Mouse (Mus musculus) urinary bladder, adult 2 months (tissue): ENCODE data around the gene Ezh2. TPM values are rescaled to one million over a fixed set of nuclear protein-coding genes. Genes with fewer than 3 reads are reported as not detected.

Experiments
- DNase-seq: peaks from one replicate; pipeline ENCODE4 v3.0.0; 2022; ENCODE audit warnings: low spot score
- polyA plus RNA-seq: library from polyadenylated mRNA; depleted of rRNA; stranded (reverse); fragments of >200 nt; gene quantifications from 2 replicates; pipeline ENCODE4 v1.2.3, GENCODE M21; 2012; rRNA removed

Ezh2 gene
- polyA plus RNA-seq, 1 experiment: 31.8 TPM

DNA sequence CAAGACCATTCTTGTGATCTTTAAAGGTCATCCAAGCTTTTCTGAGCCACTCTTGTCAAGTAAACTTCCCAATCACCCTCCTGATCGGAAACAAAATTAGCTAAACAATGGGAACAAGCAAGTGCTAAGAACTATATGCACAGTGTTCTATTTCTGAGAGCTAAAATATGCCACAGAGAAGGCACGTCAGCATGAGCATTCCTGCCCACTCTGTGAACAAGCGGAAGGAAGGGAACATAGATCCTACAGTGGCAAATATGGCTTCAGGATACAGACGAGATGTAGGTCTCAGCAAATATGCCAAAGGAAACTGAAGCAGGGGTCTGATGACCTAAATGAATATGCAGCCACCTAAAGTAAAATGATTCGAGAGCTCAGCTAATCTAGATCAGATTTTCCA, 59.8 kb downstream of the Ezh2 start:
- no peak for DNase-seq

DNA sequence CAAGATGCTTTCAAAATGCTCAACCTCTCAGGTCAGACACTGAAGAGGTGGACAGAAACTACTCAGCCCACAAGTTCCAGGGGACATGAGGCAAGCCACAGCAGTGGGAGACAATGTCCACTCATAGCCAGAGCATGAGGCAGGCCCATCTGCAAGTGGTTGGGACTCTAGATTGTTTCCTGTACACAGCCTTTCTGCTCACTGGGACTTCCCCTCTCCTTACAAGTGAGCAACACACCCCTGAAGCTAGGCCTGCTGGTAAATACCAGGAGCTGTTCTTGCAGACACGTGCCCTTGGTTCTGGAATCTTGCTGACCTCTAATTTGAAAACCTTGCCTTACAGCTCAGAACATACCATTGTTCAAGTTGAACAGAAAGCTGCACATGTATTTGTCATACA, 62.6 kb downstream of the Ezh2 start:
- no peak for DNase-seq

DNA sequence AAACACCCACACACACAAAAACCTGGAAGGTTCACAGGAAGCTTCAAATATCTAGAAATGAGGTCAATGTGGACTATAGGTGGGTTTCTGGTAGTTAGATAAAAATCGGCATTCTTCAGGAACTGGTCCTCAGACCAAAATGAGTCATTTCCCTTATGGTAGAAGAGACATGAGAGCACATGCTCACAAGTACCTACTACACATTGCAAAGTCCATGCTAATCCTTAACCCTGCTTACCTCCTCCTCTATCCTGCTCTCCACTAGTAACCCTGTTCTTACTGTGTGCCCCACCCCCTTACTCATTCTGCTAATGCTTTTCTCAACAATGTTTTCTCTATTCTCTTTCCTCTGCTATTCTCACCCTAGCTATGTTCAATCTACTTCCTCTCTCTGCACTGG, 67.5 kb downstream of the Ezh2 start:
- no peak for DNase-seq

DNA sequence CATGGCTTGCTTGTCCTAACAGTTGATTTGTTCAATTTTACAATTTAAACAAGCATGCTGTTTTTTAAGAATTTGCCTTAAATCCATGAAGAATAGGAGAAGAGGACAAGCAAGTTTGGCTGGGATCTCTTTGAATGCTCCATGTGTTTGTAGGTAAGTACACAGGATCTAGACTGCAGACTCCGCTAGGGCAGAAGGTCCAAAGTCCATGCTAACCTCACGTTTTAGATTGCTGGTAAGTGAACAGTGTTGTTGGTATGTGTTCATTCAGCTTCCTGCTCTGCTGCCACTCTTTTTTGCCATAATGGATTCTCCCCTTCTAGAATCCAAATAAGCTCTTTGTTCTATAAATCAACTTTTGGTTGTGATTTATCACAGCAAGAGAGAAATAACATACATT, 68.0 kb downstream of the Ezh2 start:
- DNase-seq: no peak

DNA sequence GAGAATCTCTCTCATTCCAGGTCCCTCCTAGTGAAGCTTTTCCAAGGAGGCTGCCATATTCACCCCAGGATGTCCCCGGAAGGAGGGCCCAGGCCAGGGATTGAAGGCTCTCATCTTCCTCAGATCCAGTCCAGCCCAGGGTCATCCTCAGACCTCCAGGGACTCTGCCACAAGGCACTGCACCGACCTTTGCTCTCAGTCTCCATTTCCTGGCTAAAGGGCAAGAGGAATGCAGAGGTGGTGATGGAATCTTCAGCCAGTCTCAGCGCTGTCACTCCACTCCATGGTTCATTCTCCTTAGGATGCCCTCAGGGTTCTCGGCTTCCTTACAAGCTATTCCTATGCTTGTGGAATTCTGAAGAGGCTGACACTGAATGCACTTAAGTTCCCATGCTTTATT, 68.7 kb downstream of the Ezh2 start:
- no peak for DNase-seq

DNA sequence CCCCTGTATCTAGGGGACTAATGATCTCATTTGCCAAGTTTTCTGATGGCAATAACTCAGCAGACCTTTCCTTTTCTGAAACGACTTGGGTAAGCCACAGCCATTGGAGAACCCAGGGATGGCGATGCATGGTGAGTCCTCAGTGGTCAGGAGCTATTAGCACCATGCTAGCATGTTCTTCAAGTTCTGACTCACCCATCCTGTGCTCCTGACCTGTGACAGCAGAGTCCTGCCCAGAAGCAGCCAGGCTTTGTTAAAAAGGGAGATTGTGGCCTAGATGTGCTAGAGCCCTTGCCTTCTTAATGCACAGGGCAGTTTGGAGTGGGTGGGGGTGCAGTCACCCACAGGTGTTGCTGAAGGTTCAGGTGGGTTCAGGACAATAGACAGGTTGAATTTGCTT, 70.1 kb downstream of the Ezh2 start:
- no peak for DNase-seq

DNA sequence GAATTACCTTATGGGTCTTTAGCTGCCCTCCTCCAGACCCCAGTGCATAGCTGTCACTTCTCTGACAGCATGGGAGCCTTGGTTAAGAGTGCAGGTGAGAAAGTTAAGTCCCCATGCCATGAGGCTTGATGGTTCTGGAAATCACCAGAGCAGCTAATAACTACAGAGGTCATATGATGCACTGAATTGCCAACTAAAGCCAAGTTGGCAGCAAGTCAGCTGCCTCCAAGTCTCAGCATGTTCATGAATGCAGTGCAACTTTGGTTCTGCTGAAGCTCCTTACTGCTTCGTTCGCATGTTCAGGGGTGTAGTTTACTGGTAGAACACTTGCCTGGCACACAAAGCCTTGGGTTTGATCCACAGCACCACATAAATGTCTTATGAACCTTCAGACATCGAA, 72.7 kb downstream of the Ezh2 start:
- DNase-seq: no peak

DNA sequence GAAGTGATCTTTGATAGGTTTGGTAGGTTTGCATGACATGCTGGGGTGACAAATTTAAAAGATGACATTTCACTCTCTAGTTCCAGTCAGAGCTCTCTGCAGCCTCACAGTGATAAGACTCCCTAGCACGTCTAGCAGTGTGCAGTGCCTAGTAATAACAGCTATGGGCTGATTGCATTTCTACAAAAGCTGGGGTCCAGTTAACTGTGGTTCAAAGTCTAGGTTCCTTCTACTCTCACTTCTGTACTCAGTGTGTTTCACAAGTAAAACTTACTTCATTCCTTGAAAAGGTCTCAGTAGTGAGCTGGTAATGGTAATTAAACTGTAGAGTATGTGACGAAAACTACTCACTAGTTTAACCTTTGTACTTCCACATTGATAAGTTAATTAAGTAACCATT, 75.1 kb downstream of the Ezh2 start:
- no peak for DNase-seq

DNA sequence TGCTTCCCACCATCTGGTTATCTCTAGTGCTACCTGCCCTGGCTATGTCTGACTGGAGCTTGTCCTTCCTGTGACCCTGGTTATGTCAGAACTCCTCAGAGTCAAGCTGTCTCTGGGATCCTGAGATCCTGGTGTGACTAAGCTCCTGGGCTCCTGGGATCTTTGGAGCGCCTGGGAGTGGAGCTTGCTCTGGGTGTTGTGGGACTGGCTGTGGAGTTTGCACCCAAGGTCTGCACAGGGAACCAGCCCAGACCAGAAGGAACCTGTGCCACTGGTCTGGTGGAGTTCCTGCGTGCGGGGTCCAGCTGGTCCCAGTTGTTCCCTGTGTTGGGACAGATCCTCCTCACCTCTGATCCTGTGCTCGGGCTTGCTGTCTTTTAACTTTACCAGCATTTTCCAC, 100.6 kb downstream of the Ezh2 start:
- no peak for DNase-seq

DNA sequence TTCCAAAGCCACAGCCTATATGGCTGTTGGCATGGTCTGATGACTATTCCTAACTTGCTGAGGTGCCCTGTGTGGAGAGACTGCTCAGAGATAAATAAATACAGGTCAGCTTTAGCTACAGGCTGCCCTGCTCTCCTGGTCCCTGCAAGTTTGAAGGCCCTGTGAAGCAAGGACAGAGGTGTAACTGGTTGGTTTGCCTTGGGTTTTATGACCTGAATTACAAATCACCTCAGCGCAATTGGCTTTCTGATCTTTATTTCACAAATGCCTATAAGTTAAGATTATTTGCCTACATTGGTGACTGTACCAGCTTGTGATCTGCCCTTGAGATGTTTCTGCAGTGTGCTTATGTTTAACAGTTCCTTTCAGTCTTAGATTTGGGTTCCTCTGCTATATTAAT, 113.1 kb downstream of the Ezh2 start:
- no peak for DNase-seq

Other genes with a start within 250 kb of the Ezh2 start
- 109 and 129 TPM in 2 replicates for gene Cul1, start 141.9 kb downstream of the Ezh2 start, polyA plus RNA-seq
- 76.1 and 88.5 TPM in 2 replicates for gene Pdia4, start 218.1 kb upstream of the Ezh2 start, polyA plus RNA-seq
- gene Zfp786, start 235.5 kb upstream of the Ezh2 start, polyA plus RNA-seq: 0.48 and 0.75 TPM in 2 replicates
- 6.6 and 8.2 TPM in 2 replicates for gene Zfp398, start 240.3 kb upstream of the Ezh2 start, polyA plus RNA-seq